Mouse (Mus musculus): ENCODE data around the gene Ddn.

DNA sequence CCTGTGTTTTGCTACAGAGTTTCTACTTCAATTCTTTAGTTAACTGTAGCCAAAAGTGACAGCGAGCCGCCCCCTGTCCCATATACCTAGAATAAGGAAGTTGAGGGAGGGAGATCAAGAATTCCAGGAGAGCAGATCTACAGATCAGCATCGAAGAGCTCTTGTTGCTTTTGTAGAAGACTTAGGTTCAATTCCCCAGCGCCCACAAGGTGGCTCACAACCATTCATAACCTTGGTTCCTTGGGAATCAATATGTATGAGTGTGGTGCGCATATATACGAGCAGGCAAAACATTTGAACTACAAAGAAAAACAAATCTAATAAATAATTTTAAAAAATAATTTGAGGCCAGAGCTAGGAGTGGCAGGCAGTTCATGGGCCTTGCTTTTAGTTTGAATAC is 28.1 kb downstream of the Ddn start:
- TF ChIP-seq CTCF (IDR thresholded peaks at IDR 0.05; ENCODE audit: insufficient read depth, low read depth, low read length) (no peak), POLR2A (IDR thresholded peaks at IDR 0.05; ENCODE audit: insufficient read depth, low read depth, low read length) (no peak)

Data from olfactory bulb, adult 2 months (tissue).